Mouse (Mus musculus) heart, adult 2 months (tissue): ENCODE measurements around the gene Alkbh7.

ENCODE experiments used
- CTCF ChIP-seq: fragments of 200-600 bp; IDR thresholded peaks from 2 replicates; pipeline ENCODE4 v1.8.1; 2022; ENCODE audit warnings: antibody characterized with exemption, mild to moderate bottlenecking, moderate library complexity
- EP300 ChIP-seq: fragments of 200-500 bp; IDR thresholded peaks from 2 replicates; pipeline ENCODE4 v1.6.1; 2011; ENCODE audit warnings: low read depth, low read length, control low read depth; ENCODE audit not compliant: insufficient read depth

DNA sequence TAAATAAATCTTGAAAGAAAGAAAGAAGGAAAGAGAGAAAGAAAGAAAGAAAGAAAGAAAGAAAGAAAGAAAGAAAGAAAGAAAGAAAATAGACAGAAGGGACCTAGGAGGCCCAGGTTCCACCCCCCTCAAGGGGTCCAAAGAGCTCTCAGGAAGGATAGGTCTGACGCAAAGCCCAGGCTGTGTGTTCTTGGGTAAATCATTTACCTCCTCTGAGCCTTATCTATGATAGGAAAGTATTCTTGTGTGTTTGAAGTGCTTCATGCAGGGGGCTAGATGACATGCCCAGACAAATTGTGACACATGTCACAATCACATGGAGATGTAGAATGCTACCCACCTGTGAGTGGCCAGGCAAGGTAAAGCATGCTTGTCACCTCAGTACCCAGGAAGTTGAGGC is 44.5 kb upstream of the Alkbh7 start:
- TF ChIP-seq EP300 (no peak), CTCF (no peak)
